Mouse (Mus musculus): ENCODE results near the gene Cep41. TPM values are rescaled to one million over a fixed set of nuclear protein-coding genes. Genes with fewer than 3 reads are reported as not detected.

Cep41 gene
- polyA plus RNA-seq, 1 experiment from 2014 or later, result 15.5 TPM

DNA sequence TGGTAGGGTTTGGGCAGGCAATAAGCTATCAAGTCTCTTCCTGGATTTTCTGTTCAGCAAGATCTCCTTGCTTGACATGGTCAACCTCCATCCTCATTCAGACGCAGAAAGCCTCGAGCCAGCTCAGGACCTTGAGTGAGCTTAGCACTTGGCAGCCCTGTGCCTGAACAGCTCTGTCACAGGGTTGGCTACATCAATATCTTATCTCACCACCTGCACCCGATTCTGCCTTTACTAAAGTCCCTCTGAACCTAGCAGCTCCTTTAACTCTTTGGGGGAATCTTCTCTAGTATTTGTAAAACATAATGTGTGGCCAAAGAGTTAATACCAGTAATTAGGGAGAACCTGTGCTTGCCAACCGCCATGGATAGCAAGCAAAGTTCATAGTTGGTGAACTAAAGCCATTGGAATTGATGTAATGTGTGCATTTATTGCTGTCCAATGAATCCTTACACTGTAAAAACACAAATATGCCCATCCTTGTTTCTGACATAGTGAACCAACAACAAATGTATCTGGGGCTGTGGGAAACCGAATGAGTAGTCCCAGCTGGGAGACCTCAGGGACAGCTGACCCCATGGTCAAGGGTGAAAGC lies 54.8 kb downstream of the Cep41 start, which contains the start of gene Cpa1:
Gene Cpa1, plus strand, starts transcription at position 545 of the 595 bp plus-strand sequence.
- WGBS, result 91% methylated on average over 5 of the region's 5 CpGs
- no peak within 1 kb of the TSS for H3K9ac ChIP-seq (replicated peaks)

DNA sequence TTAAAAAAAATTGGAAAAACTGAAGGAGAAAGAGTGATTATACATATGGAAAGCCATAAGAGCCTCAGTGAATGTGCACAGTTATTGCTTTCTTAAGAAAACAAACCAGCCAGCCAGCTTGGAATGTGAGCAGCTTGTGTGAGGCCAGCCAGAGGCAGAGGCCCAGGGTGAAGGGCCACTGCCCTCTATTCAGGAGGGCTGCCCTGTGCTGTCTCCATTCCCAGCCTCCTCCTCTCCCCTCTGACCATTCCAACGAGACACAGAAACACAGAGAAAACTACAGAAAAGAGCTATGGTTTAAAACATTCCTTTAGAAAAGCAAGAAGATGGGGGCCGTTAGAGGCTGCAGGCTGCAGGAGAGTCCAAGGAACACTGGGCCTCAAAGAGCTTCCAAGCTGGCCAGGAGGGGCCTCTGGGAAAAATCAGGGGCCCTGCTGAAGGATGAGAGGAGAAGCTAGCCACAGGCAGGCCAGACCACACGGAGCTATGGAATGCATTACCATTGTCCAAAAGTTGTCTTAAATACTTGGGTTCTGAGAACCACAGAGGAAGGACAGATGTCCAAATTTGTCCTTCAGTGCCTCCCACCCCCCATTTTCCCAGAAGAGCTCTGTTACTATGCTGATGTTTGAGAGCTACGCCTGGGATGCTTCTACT lies 57.2 kb downstream of the Cep41 start:
- WGBS, result 27% methylated on average over 4 of the region's 4 CpGs
- no peaks in the 10 kb centered on the region for H3K9me3 ChIP-seq
- H3K4me2 ChIP-seq (replicated peaks), result no peak overlapping the region
- no peaks in the 10 kb centered on the region for H3K36me3 ChIP-seq
- no peak overlapping the region for H3K4me3 ChIP-seq (replicated peaks)
- H3K9ac ChIP-seq (replicated peaks), result no peak overlapping the region
- no peaks in the 10 kb centered on the region for H3K27me3 ChIP-seq
- no peak overlapping the region for H3K27ac ChIP-seq
- peaks cover 11% of the 10 kb centered on the region for H3K4me1 ChIP-seq (replicated peaks)
- no peak for ATAC-seq

More for the DNA sequence above, 54.8 kb downstream of the Cep41 start, which contains the start of gene Cpa1:
- Histone ChIP-seq H3K4me1 (replicated peaks) (peaks cover 11% of the 10 kb centered on the region), H3K4me3 (replicated peaks) (no peak within 1 kb of the TSS), H3K27ac (no peak within 1 kb of the TSS), H3K36me3 (no peaks in the 10 kb centered on the region), H3K9me3 (no peaks in the 10 kb centered on the region), H3K4me2 (replicated peaks) (no peak within 1 kb of the TSS), H3K27me3 (no peaks in the 10 kb centered on the region)
- no peak for ATAC-seq

DNA sequence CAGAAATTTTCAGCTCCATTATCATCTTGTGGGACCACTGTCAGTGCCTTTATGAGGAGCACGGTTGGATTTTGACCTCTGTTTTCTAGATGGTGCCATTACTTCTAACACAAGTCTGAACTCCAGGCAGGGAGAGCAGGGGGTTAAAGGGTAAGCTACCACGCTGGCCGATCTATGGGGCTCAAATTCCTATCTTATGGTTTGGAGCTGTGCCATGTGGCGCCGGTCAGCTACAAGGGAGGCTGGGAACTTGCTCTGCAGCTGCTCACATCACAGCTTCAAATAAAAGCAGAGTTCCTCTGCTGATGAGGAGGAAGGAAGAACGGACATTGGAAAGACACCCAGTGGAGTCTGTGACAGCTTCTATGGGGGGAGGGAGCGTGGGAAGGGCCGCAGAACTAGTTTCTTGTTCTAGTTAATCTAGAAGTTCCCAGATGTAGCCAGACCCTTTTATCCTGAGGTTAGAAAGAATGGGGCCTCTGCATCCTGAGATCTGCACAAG lies 58.1 kb downstream of the Cep41 start:
- Histone ChIP-seq H3K9ac (replicated peaks) (no peak overlapping the region), H3K27ac (no peak overlapping the region), H3K9me3 (no peaks in the 10 kb centered on the region), H3K27me3 (no peaks in the 10 kb centered on the region), H3K4me1 (replicated peaks) (peaks cover 11% of the 10 kb centered on the region), H3K4me3 (replicated peaks) (no peak overlapping the region), H3K4me2 (replicated peaks) (no peak overlapping the region), H3K36me3 (no peaks in the 10 kb centered on the region)
- no peak for ATAC-seq
- 54% methylated on average over 8 of the region's 8 CpGs for WGBS

DNA sequence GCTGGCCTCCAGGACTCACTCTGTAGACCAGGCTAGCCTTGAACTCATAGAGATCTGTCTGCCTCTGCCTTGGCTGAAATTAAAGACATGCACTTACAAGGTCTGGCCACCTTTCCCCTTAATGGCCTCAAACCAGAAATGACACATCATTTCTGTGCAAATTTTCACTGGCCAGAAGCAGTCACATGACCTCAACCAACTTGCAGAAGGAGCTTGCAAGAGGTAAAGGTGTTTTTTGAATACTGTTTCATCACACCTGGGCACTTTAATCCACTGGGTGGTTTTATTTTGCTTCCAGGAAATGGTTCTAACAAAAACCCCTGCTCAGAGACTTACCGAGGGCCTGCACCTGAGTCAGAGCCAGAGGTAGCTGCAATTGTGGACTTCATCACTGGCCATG lies 63.6 kb downstream of the Cep41 start:
- H3K4me3 ChIP-seq (replicated peaks), result no peak overlapping the region
- no peaks in the 10 kb centered on the region for H3K9me3 ChIP-seq
- H3K27me3 ChIP-seq, result no peaks in the 10 kb centered on the region
- no peaks in the 10 kb centered on the region for H3K36me3 ChIP-seq
- no peak for ATAC-seq
- peaks cover 12% of the 10 kb centered on the region for H3K4me1 ChIP-seq (replicated peaks)
- no peak overlapping the region for H3K27ac ChIP-seq
- no peak overlapping the region for H3K4me2 ChIP-seq (replicated peaks)
- no peak overlapping the region for H3K9ac ChIP-seq (replicated peaks)
- 100% methylated on average over 1 of the region's 1 CpGs for WGBS

DNA sequence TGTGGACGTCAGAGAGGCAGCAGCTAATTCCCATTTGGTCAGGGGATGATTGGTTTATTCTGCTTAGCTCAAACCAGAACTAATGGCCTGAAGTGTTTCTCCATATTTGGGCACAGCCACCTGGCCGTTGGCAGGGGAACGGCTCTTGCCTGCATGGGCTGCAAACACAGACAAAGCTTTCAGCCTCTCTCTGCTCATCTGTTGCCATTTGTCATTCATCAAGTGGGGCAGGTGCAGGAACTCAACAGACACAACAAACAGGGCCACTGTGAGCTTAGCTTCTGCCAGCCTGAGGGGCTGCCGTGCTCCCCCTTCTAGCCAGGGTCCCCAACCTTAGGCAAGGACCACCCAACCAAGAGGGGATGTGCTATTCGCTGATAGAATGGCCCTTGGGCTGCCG lies 65.4 kb downstream of the Cep41 start:
- H3K27me3 ChIP-seq, result no peaks in the 10 kb centered on the region
- no peak overlapping the region for H3K4me3 ChIP-seq (replicated peaks)
- no peak overlapping the region for H3K9ac ChIP-seq (replicated peaks)
- H3K4me2 ChIP-seq (replicated peaks), result no peak overlapping the region
- peak overlapping the region; percentile 77 for H3K27ac ChIP-seq
- 41% methylated on average over 6 of the region's 6 CpGs for WGBS
- H3K4me1 ChIP-seq (replicated peaks), result peaks cover 12% of the 10 kb centered on the region
- no peaks in the 10 kb centered on the region for H3K36me3 ChIP-seq
- peak; percentile 80 for ATAC-seq
- no peaks in the 10 kb centered on the region for H3K9me3 ChIP-seq

DNA sequence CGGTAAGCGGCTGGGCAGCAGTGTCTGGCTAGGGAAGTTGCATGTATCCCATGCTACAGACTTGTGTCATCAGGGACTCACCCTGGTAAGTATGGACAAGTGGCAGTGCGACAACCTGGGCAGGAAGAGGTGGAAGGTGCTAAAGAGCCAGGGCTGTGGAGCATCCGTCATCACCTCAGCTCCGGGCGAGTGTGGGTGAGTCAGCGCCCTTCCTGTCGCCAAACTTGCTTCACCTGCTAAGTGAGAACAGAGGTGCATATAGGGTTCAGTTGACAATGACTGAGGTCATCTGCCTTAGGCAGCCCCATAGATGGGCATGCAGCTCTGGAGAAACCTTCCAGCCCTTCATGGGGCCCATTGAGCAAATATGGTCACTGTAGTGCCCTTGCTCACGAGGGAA lies 68.8 kb downstream of the Cep41 start:
- ATAC-seq, result no peak
- peaks cover 15% of the 10 kb centered on the region for H3K4me1 ChIP-seq (replicated peaks)
- no peaks in the 10 kb centered on the region for H3K9me3 ChIP-seq
- H3K27ac ChIP-seq, result no peak overlapping the region
- H3K27me3 ChIP-seq, result no peaks in the 10 kb centered on the region
- 96% methylated on average over 9 of the region's 9 CpGs for WGBS
- H3K9ac ChIP-seq (replicated peaks), result no peak overlapping the region
- H3K4me2 ChIP-seq (replicated peaks), result no peak overlapping the region
- H3K4me3 ChIP-seq (replicated peaks), result no peak overlapping the region
- no peaks in the 10 kb centered on the region for H3K36me3 ChIP-seq

DNA sequence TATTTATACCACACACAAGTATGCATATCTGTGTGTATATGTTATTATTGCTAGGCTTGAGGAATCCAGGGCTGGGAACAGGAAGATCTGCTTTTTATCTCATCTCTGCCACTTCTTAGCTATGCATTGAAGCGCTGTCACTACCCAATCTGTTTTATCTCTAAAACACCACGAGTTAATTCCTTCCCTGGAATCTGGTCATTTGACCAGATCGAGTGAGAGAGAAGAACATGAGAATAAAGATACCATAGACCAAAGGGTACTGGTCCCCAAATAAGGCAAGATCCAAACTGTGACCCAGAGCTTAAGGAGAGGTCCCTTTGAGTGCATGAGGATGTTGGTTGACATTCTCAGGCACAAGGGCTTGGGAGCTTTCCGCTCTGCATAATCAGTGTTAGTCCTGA lies 71.6 kb downstream of the Cep41 start:
- 80% methylated on average over 4 of the region's 4 CpGs for WGBS

DNA sequence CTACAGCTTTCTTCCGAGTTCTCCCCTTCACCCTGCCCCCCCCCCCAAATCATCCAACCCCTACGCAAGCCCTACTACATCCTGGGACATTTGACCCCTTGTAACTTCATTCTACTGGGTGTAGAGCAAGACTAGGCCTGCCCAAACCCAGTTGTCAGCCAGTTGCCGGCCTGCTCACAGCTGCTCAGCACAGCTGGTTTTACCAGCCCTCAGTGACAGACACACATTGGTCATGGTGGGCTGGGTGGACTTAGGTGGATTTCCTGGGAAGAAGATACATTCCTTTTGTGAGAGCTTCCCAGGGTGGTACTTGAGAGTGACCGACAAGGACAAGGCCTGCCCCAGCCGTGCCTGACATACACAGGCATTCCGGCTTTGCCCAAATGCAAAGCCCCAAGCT lies 72.6 kb downstream of the Cep41 start:
- Histone ChIP-seq H3K27ac (no peak overlapping the region), H3K4me2 (replicated peaks) (no peak overlapping the region), H3K4me3 (replicated peaks) (no peak overlapping the region), H3K9me3 (no peaks in the 10 kb centered on the region), H3K36me3 (no peaks in the 10 kb centered on the region), H3K27me3 (no peaks in the 10 kb centered on the region), H3K4me1 (replicated peaks) (peaks cover 40% of the 10 kb centered on the region), H3K9ac (replicated peaks) (no peak overlapping the region)
- 92% methylated on average over 6 of the region's 6 CpGs for WGBS
- ATAC-seq, result no peak

More for the DNA sequence above, 71.6 kb downstream of the Cep41 start:
- Histone ChIP-seq H3K36me3 (no peaks in the 10 kb centered on the region), H3K27ac (no peak overlapping the region), H3K4me2 (replicated peaks) (no peak overlapping the region), H3K4me3 (replicated peaks) (no peak overlapping the region), H3K9ac (replicated peaks) (no peak overlapping the region), H3K9me3 (no peaks in the 10 kb centered on the region), H3K27me3 (no peaks in the 10 kb centered on the region), H3K4me1 (replicated peaks) (peaks cover 30% of the 10 kb centered on the region)
- no peak for ATAC-seq

DNA sequence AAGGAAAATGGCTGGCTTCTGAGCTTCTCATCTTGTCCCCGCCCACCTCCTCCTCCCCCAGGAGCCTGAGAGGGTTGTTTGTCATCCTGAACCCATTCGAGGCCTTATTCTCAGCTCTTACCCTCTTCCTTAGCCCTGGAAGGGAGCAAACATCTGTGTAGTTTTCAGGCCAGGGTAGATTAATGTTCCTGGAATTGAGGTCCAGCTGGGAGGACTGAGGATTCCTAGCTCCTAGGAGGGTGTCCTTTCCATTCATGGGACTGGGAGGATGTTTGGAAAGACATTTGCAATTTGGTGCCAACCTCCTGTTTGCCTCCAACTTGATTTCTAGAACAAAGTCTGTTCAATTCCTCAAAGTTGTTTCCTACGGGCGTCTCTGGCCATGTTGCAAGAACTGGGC lies 73.0 kb downstream of the Cep41 start:
- no peak for ATAC-seq
- Histone ChIP-seq H3K9ac (replicated peaks) (no peak overlapping the region), H3K4me3 (replicated peaks) (no peak overlapping the region), H3K9me3 (no peaks in the 10 kb centered on the region), H3K4me1 (replicated peaks) (peaks cover 44% of the 10 kb centered on the region), H3K27me3 (no peaks in the 10 kb centered on the region), H3K36me3 (no peaks in the 10 kb centered on the region), H3K4me2 (replicated peaks) (no peak overlapping the region), H3K27ac (no peak overlapping the region; the same call in 1 of the 2 replicates)
- 90% methylated on average over 4 of the region's 4 CpGs for WGBS

DNA sequence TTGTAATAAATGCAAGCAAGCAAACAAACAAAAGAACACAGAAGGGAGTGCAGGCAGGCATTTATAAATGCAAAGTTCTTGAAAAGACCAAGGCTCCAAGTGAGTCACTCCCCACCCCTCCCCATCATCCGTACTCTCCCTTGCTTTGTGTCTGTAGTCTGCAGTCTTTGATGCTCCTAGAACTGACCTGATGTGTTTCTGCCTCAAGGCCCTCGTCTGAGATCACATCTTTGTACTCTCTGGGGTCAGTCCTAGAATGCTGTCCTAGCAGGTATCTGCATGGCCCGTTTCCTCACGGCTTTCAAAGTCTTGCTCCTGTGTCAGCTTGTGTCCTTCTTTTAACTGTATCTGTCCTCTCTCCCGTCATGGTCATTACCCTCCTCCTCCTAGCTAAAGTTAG lies 73.9 kb downstream of the Cep41 start:
- H3K4me3 ChIP-seq (replicated peaks), result no peak overlapping the region
- H3K27ac ChIP-seq, result peak overlapping the region; percentile 90; the same call in 1 of the 2 replicates
- WGBS, result 59% methylated on average over 5 of the region's 5 CpGs

DNA sequence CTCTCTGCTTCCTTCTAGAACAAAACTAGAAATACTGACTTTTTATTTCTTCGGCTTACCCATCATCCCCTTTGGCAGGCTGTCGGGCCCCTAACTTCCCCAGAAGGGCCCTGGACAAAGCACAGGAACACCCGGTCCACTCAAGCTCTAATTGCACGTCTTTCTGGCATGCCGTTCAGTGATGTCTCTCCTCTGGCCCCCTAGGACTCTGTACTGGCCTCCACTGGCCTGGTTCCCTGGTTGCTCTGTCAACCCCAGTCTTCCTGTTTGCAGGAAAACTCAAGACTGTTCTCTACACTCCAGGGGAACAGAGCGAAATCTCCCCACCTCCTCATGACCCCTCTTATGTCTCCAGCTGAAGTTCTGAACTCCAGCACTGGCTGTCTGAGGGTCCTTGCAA lies 74.8 kb downstream of the Cep41 start:
- Histone ChIP-seq H3K27ac (peak overlapping the region; percentile 90), H3K4me3 (replicated peaks) (no peak overlapping the region), H3K36me3 (no peaks in the 10 kb centered on the region), H3K4me1 (replicated peaks) (peaks cover 52% of the 10 kb centered on the region), H3K9ac (replicated peaks) (peak overlapping the region; percentile 37; the same call in 1 of the 2 replicates), H3K27me3 (no peaks in the 10 kb centered on the region), H3K4me2 (replicated peaks) (peak overlapping the region; percentile 59), H3K9me3 (no peaks in the 10 kb centered on the region)
- WGBS, result 19% methylated on average over 6 of the region's 6 CpGs
- ATAC-seq, result no peak

More for the DNA sequence above, 73.9 kb downstream of the Cep41 start:
- Histone ChIP-seq H3K9ac (replicated peaks) (no peak overlapping the region), H3K9me3 (no peaks in the 10 kb centered on the region), H3K4me1 (replicated peaks) (peaks cover 52% of the 10 kb centered on the region), H3K4me2 (replicated peaks) (no peak overlapping the region), H3K36me3 (no peaks in the 10 kb centered on the region), H3K27me3 (no peaks in the 10 kb centered on the region)
- no peak for ATAC-seq

DNA sequence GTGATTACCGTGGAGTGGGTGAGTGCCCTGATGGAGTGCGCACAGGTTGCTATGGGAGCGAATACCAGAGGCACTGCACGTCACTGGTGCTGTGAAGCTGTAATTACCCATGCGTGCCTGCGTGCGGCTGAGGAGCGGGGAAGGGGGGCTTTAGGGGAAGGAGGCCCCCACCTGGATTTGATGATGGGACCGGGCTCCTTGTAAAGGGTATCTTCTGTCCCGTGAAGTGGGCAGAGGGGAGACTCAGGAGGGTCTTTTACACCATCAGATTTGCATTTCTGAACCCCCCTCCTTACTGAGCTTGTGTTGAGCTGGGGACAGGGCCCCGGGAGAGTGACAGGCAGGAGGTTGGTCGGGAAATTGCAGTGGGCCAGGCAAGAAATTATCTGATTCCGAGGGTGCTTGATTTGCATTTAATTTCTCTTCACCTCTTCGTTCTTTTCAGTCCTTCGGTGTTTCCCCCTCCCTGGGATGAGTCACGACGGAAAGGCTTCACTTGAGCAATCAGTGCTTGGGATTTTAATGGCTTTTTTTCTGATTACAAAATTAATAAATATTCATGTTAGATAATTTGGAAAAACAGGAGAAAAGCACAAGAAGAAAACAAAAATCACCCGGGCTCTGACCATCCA lies 75.5 kb downstream of the Cep41 start:
- 1% methylated on average over 17 of the region's 18 CpGs for WGBS
- peak; percentile 91 for ATAC-seq
- Histone ChIP-seq H3K36me3 (no peaks in the 10 kb centered on the region), H3K4me1 (replicated peaks) (peaks cover 52% of the 10 kb centered on the region), H3K27ac (peak overlapping the region; percentile 90), H3K9ac (replicated peaks) (peak overlapping the region; percentile 37; the same call in 1 of the 2 replicates), H3K4me2 (replicated peaks) (peak overlapping the region; percentile 59), H3K9me3 (no peaks in the 10 kb centered on the region), H3K4me3 (replicated peaks) (peak overlapping the region; percentile 23), H3K27me3 (no peaks in the 10 kb centered on the region)

Measured in midbrain, embryonic 13.5 days (tissue).